Mouse (Mus musculus): ENCODE data around the gene Gm28048. TPM values are rescaled to one million over a fixed set of nuclear protein-coding genes. Genes with fewer than 3 reads are reported as not detected.

Gm28048 gene
- polyA plus RNA-seq, 1 experiment from 2014 or later: 6.9 TPM

DNA sequence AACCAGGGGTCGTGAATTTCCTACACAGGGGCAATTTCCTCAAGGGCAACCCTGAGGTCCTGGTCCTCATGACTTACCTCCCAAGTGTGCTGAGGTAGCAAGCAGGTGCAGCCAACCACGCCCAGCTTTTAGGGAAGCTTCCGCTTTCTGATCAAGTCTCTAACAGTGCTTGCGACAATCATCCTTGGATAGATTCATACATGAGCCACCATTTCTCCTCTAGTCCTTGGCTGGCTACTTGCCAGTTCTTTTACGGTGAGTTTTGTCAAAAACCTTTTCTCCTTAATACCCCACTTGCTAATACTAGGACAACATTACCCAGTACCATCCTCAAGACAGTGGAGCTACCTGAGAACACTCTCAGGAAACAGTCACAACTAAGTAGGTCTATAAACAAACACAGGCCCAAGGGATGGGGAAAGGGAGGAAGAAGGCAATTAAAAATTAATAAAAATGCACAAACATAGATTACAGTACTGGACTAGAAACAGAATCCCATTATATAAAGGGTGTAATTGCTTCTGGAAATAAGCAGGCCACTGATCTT lies 133.2 kb downstream of the Gm28048 start:
- Histone ChIP-seq H3K9me3 (ENCODE audit: control insufficient read depth, low read length) (no peaks in the 10 kb centered on the region), H3K4me3 (ENCODE audit: low read depth, low read length) (no peak overlapping the region), H3K4me1 (ENCODE audit: control insufficient read depth, insufficient read depth, low read length) (no peaks in the 10 kb centered on the region), H3K27me3 (ENCODE audit: control insufficient read depth, insufficient read depth, low read length) (no peaks in the 10 kb centered on the region), H3K36me3 (ENCODE audit: control insufficient read depth, insufficient read depth, low read length) (no peaks in the 10 kb centered on the region), H3K27ac (replicated peaks; ENCODE audit: low read depth, low read length) (no peak overlapping the region), H3K9ac (ENCODE audit: low read length) (no peak overlapping the region), H3K4me2 (ENCODE audit: low read depth, severe bottlenecking) (no peak overlapping the region)
- DNase-seq (ENCODE audit: low spot score) (no peak), ATAC-seq (ENCODE audit: insufficient number of reproducible peaks, low FRiP score, low TSS enrichment, low read depth) (no peak)
- 79% methylated on average over 5 of the region's 5 CpGs for WGBS

DNA sequence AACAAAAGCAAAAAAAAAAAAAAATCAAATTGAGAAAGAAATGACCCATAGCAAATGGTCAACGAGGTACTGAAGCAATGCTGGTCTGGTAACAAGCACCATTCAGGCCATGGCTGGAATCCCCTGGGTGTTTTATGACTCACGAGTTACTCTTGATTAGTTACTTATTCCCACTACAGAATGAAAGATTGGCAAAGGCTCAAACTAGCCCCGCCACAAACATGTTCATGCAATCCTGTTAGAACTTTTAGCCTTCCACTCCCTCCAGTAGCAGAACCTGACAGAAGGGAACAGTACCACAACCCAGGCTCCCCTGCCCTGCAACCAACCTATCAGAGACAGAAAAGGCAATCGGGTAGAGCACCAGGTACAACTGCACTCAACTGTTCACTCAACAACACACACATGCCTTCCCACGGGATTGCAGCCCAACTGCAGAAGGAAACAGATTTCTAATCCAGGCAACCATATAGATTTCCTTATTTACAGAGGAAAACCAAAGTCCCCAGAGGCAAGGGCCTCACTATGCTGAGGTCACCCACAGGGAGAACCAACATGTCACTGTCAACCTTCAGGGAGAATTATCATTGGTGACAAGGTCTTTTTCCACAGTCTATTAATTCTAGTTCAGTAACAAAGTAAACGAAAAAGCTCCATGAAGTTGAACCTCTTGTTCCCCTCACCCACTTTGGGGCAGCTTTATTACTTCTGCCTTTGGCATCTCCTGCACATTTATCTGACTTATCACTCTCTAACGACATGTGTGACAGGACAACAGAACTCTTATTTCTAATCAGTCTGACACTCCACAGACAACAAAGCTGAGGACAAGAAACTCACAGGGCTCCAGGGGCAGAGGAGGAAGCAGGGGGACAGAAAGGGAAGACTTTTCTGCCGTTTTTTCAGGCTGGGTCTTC lies 133.9 kb downstream of the Gm28048 start:
- WGBS: 24% methylated on average over 8 of the region's 8 CpGs
- Histone ChIP-seq H3K4me3 (ENCODE audit: low read depth, low read length) (no peak overlapping the region), H3K36me3 (ENCODE audit: control insufficient read depth, insufficient read depth, low read length) (no peaks in the 10 kb centered on the region), H3K9me3 (ENCODE audit: control insufficient read depth, low read length) (no peaks in the 10 kb centered on the region), H3K9ac (ENCODE audit: low read length) (no peak overlapping the region), H3K27me3 (ENCODE audit: control insufficient read depth, insufficient read depth, low read length) (no peaks in the 10 kb centered on the region), H3K27ac (replicated peaks; ENCODE audit: low read depth, low read length) (no peak overlapping the region), H3K4me2 (ENCODE audit: low read depth, severe bottlenecking) (no peak overlapping the region), H3K4me1 (ENCODE audit: control insufficient read depth, insufficient read depth, low read length) (no peaks in the 10 kb centered on the region)
- DNase-seq (ENCODE audit: low spot score) (no peak), ATAC-seq (ENCODE audit: insufficient number of reproducible peaks, low FRiP score, low TSS enrichment, low read depth) (no peak)

DNA sequence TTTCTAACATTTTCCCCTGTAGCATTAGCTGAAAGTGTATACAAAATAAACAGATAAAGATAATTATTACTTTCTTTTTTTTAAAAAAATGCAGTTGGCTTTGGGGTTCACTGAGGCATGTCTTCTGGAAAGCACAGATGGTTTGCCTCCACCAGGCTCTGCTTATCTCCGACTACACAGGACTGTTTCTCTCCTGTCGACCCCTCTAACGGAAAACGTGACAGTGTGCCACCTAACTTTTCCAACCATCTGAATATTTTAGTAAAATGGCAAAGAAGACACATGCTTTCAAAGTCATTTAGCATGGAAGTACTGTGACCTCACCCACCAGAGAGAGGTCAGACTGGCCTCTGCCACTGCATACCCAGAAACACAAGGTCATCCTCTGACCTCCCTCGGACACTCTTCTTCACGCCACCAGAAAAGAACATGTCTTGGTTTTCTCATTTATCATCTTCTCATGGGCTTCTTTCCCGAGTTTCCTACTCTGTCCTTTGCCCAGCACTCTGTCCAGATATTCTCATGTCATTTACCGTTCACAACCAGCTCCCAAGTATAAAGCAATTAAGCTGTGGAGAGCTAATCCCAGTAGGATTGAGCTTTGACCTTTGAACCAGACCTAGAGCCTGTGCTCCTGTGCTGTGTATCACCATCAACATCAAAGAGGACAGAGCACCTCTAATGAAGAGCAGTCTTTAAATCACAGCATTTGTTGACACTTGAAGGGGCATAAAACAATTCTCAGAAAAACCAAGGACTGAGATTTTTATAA lies 134.7 kb downstream of the Gm28048 start:
- no peak overlapping the region for H3K9ac ChIP-seq (ENCODE audit: low read length)
- no peaks in the 10 kb centered on the region for H3K27me3 ChIP-seq (ENCODE audit: control insufficient read depth, insufficient read depth, low read length)
- 39% methylated on average over 8 of the region's 8 CpGs for WGBS
- no peak overlapping the region for H3K27ac ChIP-seq (replicated peaks; ENCODE audit: low read depth, low read length)
- no peaks in the 10 kb centered on the region for H3K36me3 ChIP-seq (ENCODE audit: control insufficient read depth, insufficient read depth, low read length)
- H3K4me2 ChIP-seq (ENCODE audit: low read depth, severe bottlenecking): no peak overlapping the region
- ATAC-seq (ENCODE audit: insufficient number of reproducible peaks, low FRiP score, low TSS enrichment, low read depth) (no peak), DNase-seq (ENCODE audit: low spot score) (no peak)
- no peak overlapping the region for H3K4me3 ChIP-seq (ENCODE audit: low read depth, low read length)
- no peaks in the 10 kb centered on the region for H3K4me1 ChIP-seq (ENCODE audit: control insufficient read depth, insufficient read depth, low read length)
- H3K9me3 ChIP-seq (ENCODE audit: control insufficient read depth, low read length): no peaks in the 10 kb centered on the region

DNA sequence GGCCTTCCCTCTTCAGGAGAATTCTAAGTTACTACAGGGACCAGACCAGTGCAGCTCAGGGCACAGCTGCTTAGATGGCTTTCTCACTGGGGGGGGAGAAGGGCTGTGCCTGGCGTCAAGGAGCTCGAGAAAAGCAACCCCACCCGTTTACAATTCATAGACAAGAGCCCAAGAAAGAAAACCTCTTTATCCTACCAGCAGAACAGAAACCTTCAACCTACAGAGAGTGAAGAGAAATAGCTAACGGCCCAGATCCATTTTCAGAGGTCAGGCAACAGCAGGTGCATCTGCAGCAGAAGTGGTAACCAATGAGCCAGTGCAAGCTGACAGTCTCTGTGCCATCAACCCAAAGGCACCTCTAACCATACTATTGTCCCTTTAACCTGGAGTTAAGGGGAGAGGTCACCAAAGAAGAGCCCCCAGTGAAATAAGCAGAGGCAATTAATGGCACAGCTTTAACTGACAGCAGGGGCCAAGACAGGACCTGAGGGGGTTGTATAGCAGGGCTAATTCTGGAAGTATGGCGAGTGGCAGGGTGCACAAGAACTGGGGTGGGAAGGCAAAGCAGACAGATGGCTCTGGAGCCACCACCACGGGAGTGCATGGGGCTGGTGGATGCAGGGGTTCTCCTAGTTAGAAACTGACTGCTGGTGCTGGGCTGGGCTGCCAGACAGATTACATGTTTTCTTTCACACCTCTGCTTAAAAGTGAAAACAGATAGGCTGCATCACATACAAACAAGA lies 135.6 kb downstream of the Gm28048 start:
- no peak overlapping the region for H3K4me3 ChIP-seq (ENCODE audit: low read depth, low read length)
- no peaks in the 10 kb centered on the region for H3K27me3 ChIP-seq (ENCODE audit: control insufficient read depth, insufficient read depth, low read length)
- H3K27ac ChIP-seq (replicated peaks; ENCODE audit: low read depth, low read length): no peak overlapping the region
- no peaks in the 10 kb centered on the region for H3K4me1 ChIP-seq (ENCODE audit: control insufficient read depth, insufficient read depth, low read length)
- no peak overlapping the region for H3K4me2 ChIP-seq (ENCODE audit: low read depth, severe bottlenecking)
- H3K9ac ChIP-seq (ENCODE audit: low read length): no peak overlapping the region
- DNase-seq (ENCODE audit: low spot score) (no peak), ATAC-seq (ENCODE audit: insufficient number of reproducible peaks, low FRiP score, low TSS enrichment, low read depth) (no peak)
- 57% methylated on average over 6 of the region's 6 CpGs for WGBS
- H3K9me3 ChIP-seq (ENCODE audit: control insufficient read depth, low read length): no peaks in the 10 kb centered on the region
- H3K36me3 ChIP-seq (ENCODE audit: control insufficient read depth, insufficient read depth, low read length): no peaks in the 10 kb centered on the region

DNA sequence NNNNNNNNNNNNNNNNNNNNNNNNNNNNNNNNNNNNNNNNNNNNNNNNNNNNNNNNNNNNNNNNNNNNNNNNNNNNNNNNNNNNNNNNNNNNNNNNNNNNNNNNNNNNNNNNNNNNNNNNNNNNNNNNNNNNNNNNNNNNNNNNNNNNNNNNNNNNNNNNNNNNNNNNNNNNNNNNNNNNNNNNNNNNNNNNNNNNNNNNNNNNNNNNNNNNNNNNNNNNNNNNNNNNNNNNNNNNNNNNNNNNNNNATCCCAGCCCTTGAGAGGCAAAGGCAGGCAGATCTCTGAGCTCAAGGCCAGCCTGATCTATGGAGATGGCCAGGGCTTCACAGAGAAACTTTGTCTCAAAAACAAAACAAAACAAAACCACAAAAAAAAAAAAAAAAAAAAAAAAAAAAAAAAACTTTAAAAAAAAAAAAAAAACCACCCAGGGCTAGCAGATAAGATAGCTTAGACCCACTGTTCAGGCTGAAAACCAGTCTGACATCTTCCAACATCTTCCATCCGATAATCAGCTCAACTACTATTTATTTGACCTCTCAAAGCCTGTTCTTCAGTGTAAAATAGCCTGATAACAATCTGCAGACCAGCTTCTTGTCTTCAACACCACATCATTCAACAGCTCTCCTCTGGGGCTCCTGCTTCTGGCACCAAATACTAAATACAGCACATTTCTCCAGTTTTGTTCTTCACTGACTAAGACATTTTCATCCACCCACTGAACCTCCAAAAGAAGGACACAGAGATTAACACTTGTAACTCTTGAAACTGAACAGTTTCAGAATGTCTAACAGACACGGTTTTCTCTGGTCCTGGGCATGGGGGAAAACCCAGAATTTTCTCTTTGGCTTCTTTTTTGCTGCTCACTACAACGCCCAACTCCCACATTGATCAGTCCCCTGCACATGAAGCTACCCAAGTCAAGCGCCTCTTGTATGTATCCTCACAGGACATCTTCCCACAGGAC lies 136.9 kb downstream of the Gm28048 start:
- no peaks in the 10 kb centered on the region for H3K4me1 ChIP-seq (ENCODE audit: control insufficient read depth, insufficient read depth, low read length)
- H3K27me3 ChIP-seq (ENCODE audit: control insufficient read depth, insufficient read depth, low read length): no peaks in the 10 kb centered on the region
- no peak overlapping the region for H3K9ac ChIP-seq (ENCODE audit: low read length)
- no peaks in the 10 kb centered on the region for H3K36me3 ChIP-seq (ENCODE audit: control insufficient read depth, insufficient read depth, low read length)
- ATAC-seq (ENCODE audit: insufficient number of reproducible peaks, low FRiP score, low TSS enrichment, low read depth) (no peak), DNase-seq (ENCODE audit: low spot score) (no peak)
- H3K4me3 ChIP-seq (ENCODE audit: low read depth, low read length): no peak overlapping the region
- WGBS: 64% methylated on average over 4 of the region's 4 CpGs
- no peak overlapping the region for H3K4me2 ChIP-seq (ENCODE audit: low read depth, severe bottlenecking)
- no peaks in the 10 kb centered on the region for H3K9me3 ChIP-seq (ENCODE audit: control insufficient read depth, low read length)
- no peak overlapping the region for H3K27ac ChIP-seq (replicated peaks; ENCODE audit: low read depth, low read length)

DNA sequence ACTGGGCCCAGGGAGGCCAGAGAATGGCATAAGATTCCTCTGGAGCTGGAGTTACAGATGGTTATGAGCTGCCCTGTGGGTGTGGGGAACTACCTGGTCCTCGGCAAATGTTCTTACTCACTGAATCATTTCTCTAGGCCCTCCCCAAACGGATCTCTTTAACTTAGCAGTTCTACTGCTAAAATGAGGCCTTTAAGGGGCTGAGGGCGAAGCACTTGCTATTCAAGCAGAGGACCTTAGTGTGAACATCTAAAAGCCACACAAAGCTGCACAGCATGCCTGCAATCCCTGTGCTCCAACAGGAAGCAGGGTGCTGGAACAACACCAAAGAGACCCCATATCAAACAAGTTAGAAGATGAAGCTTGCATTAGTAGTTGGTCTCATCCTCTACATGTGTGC lies 142.4 kb downstream of the Gm28048 start:
- 78% methylated on average over 3 of the region's 3 CpGs for WGBS
- ATAC-seq (ENCODE audit: insufficient number of reproducible peaks, low FRiP score, low TSS enrichment, low read depth) (no peak), DNase-seq (ENCODE audit: low spot score) (no peak)
- Histone ChIP-seq H3K27me3 (ENCODE audit: control insufficient read depth, insufficient read depth, low read length) (no peaks in the 10 kb centered on the region), H3K36me3 (ENCODE audit: control insufficient read depth, insufficient read depth, low read length) (no peaks in the 10 kb centered on the region), H3K9me3 (ENCODE audit: control insufficient read depth, low read length) (no peaks in the 10 kb centered on the region), H3K4me1 (ENCODE audit: control insufficient read depth, insufficient read depth, low read length) (no peaks in the 10 kb centered on the region), H3K4me3 (ENCODE audit: low read depth, low read length) (no peak overlapping the region), H3K9ac (ENCODE audit: low read length) (no peak overlapping the region), H3K4me2 (ENCODE audit: low read depth, severe bottlenecking) (no peak overlapping the region), H3K27ac (replicated peaks; ENCODE audit: low read depth, low read length) (no peak overlapping the region)

DNA sequence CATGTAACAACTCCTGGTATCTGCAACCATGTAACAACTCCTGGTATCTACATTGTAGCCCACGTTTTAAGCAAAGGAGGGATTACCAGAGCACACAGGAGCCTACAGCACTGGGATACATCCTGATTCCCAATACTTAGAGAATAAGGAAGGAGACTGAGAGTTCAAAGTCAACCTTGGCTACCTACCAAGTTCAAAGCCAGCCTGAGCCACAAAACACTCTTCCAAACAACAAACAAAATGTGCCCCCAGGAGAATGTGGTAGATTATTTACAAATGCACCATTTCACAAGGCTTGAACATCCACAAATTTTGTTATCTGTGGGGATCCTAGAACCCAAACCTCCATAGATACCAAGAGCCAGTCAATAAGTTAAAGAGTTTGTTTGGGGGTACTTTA lies 143.5 kb downstream of the Gm28048 start:
- H3K9me3 ChIP-seq (ENCODE audit: control insufficient read depth, low read length): no peaks in the 10 kb centered on the region
- no peak overlapping the region for H3K27ac ChIP-seq (replicated peaks; ENCODE audit: low read depth, low read length)
- no peaks in the 10 kb centered on the region for H3K27me3 ChIP-seq (ENCODE audit: control insufficient read depth, insufficient read depth, low read length)
- DNase-seq (ENCODE audit: low spot score) (no peak), ATAC-seq (ENCODE audit: insufficient number of reproducible peaks, low FRiP score, low TSS enrichment, low read depth) (no peak)
- no peak overlapping the region for H3K4me2 ChIP-seq (ENCODE audit: low read depth, severe bottlenecking)
- H3K4me3 ChIP-seq (ENCODE audit: low read depth, low read length): no peak overlapping the region
- H3K9ac ChIP-seq (ENCODE audit: low read length): no peak overlapping the region
- H3K4me1 ChIP-seq (ENCODE audit: control insufficient read depth, insufficient read depth, low read length): no peaks in the 10 kb centered on the region
- no peaks in the 10 kb centered on the region for H3K36me3 ChIP-seq (ENCODE audit: control insufficient read depth, insufficient read depth, low read length)
- WGBS: 70% methylated on average over 1 of the region's 1 CpGs

Measured in limb, embryonic 11.5 days (tissue).